Mouse (Mus musculus) kidney, embryonic 16.5 days (tissue): ENCODE measurements around the gene 2810004N23Rik. TPM values are rescaled to one million over a fixed set of nuclear protein-coding genes. Genes with fewer than 3 reads are reported as not detected.

Experiments
- ATAC-seq: fragments of 200-750 bp; cut with Nextera tagmentation; 2 replicates; pipeline ENCODE4 v1.8.0; 2017; ENCODE audit warnings: moderate TSS enrichment; ENCODE audit not compliant: low FRiP score, low TSS enrichment
- H3K27ac ChIP-seq: fragments of 300-500 bp; sonication (generic); 2 replicates; pipeline ENCODE4 v1.5.1; 2014; ENCODE audit warnings: low read length
- H3K27me3 ChIP-seq: fragments of 300-500 bp; sonication (generic); 2 replicates; pipeline ENCODE4 v1.6.1; 2014; ENCODE audit warnings: low read length, control low read depth, mixed read lengths; ENCODE audit not compliant: insufficient read depth
- H3K36me3 ChIP-seq: fragments of 300-500 bp; sonication (generic); 2 replicates; pipeline ENCODE4 v1.6.1; 2014; ENCODE audit warnings: low read length, control low read depth, mixed read lengths; ENCODE audit not compliant: insufficient read depth
- H3K4me1 ChIP-seq: fragments of 300-500 bp; sonication (generic); 2 replicates; pipeline ENCODE4 v1.6.1; 2014; ENCODE audit warnings: low read length, control low read depth, mixed read lengths; ENCODE audit not compliant: insufficient read depth
- H3K4me2 ChIP-seq: fragments of 300-500 bp; sonication (generic); replicated peaks from 2 replicates; pipeline ENCODE4 v1.6.1; 2014; ENCODE audit warnings: low read depth, low read length
- H3K4me3 ChIP-seq: fragments of 300-500 bp; sonication (generic); 2 replicates; pipeline ENCODE4 v1.5.1; 2014; ENCODE audit warnings: mild to moderate bottlenecking, low read length
- H3K9ac ChIP-seq: fragments of 300-500 bp; sonication (generic); replicated peaks from 2 replicates; pipeline ENCODE4 v1.6.1; 2014; ENCODE audit warnings: low read length
- H3K9me3 ChIP-seq: fragments of 300-500 bp; sonication (generic); 2 replicates; pipeline ENCODE4 v1.6.1; 2016; ENCODE audit warnings: low read length, control low read depth
- WGBS: fragments of 180-500 bp; shearing (Covaris S2); extraction: QIAGEN DNeasy Blood & Tissue Kit; methylation state at CpG from one replicate; pipeline ENCODE4 v1.1.7; 2014; 5-methylcytosine and 5-hydroxymethylcytosine counted together
- polyA plus RNA-seq: library from polyadenylated mRNA; unstranded; fragments of >200 nt; fragmentation: Nextera tagmentation; extraction: Ambion mirVana; gene quantifications from 2 replicates; pipeline ENCODE4 v1.2.1, GENCODE M21; 2015

2810004N23Rik gene
- polyA plus RNA-seq, 1 experiment from 2014 or later = 47.6 TPM

- H3K4me3 ChIP-seq = no peak overlapping the region
- H3K4me2 ChIP-seq = no peak overlapping the region
- no peaks in the 10 kb centered on the region for H3K27me3 ChIP-seq
- H3K9me3 ChIP-seq = no peaks in the 10 kb centered on the region
- ATAC-seq = no peak
- 72% methylated on average over 13 of the region's 13 CpGs for WGBS
- H3K27ac ChIP-seq = no peak overlapping the region
- no peaks in the 10 kb centered on the region for H3K36me3 ChIP-seq
- H3K9ac ChIP-seq = no peak overlapping the region
- H3K4me1 ChIP-seq = peaks cover 18% of the 10 kb centered on the region
Measured at GRCm38 (mm10) chr8:124830050-124830449, 32.9 kb downstream of the 2810004N23Rik start.

GRCm38 (mm10) chr8:124828561-124829240, 34.2 kb downstream of the 2810004N23Rik start:
- no peak for ATAC-seq
- Histone ChIP-seq H3K9ac (no peak overlapping the region), H3K4me2 (no peak overlapping the region), H3K27me3 (no peaks in the 10 kb centered on the region), H3K4me1 (peaks cover 14% of the 10 kb centered on the region), H3K9me3 (no peaks in the 10 kb centered on the region), H3K27ac (no peak overlapping the region), H3K36me3 (no peaks in the 10 kb centered on the region), H3K4me3 (no peak overlapping the region)
- 82% methylated on average over 24 of the region's 24 CpGs for WGBS

GRCm38 (mm10) chr8:124827387-124827786, 35.5 kb downstream of the 2810004N23Rik start:
- no peaks in the 10 kb centered on the region for H3K27me3 ChIP-seq
- H3K4me2 ChIP-seq = peak overlapping the region; percentile 27; the same call in 1 of the 2 replicates
- H3K4me1 ChIP-seq = peaks cover 12% of the 10 kb centered on the region
- no peaks in the 10 kb centered on the region for H3K36me3 ChIP-seq
- ATAC-seq = no peak
- H3K9ac ChIP-seq = no peak overlapping the region
- WGBS = 4% methylated on average over 5 of the region's 5 CpGs
- peak overlapping the region; percentile 75 for H3K27ac ChIP-seq
- no peak overlapping the region for H3K4me3 ChIP-seq
- H3K9me3 ChIP-seq = no peaks in the 10 kb centered on the region

- peak overlapping the region; percentile 75 for H3K27ac ChIP-seq
- H3K4me1 ChIP-seq = peaks cover 12% of the 10 kb centered on the region
- H3K27me3 ChIP-seq = no peaks in the 10 kb centered on the region
- peak overlapping the region; percentile 40; the same call in 1 of the 2 replicates for H3K9ac ChIP-seq
- peak; percentile 84 for ATAC-seq
- H3K9me3 ChIP-seq = no peaks in the 10 kb centered on the region
- no peak overlapping the region for H3K4me3 ChIP-seq
- WGBS = 11% methylated on average over 7 of the region's 7 CpGs
- H3K36me3 ChIP-seq = no peaks in the 10 kb centered on the region
- H3K4me2 ChIP-seq = peak overlapping the region; percentile 27
Measured at GRCm38 (mm10) chr8:124826658-124827057, 36.3 kb downstream of the 2810004N23Rik start.

- Histone ChIP-seq H3K36me3 (no peaks in the 10 kb centered on the region), H3K4me3 (no peak overlapping the region), H3K27ac (no peak overlapping the region), H3K4me1 (peaks cover 18% of the 10 kb centered on the region), H3K9me3 (no peaks in the 10 kb centered on the region), H3K9ac (no peak overlapping the region), H3K27me3 (no peaks in the 10 kb centered on the region), H3K4me2 (no peak overlapping the region)
- 82% methylated on average over 6 of the region's 6 CpGs for WGBS
- ATAC-seq = no peak
Measured at GRCm38 (mm10) chr8:124823497-124823896, 39.4 kb downstream of the 2810004N23Rik start.

GRCm38 (mm10) chr8:124820125-124820524, 42.8 kb downstream of the 2810004N23Rik start:
- H3K4me1 ChIP-seq = peaks cover 6% of the 10 kb centered on the region; the same call in 1 of the 2 replicates
- 19% methylated on average over 11 of the region's 11 CpGs for WGBS
- ATAC-seq = peak; percentile 51; the same call in 1 of the 2 replicates
- 0 out of 2 replicates have a peak overlapping the region, but pooled peaks have one; percentile 31 for H3K9ac ChIP-seq
- no peaks in the 10 kb centered on the region for H3K27me3 ChIP-seq
- H3K4me2 ChIP-seq = no peak overlapping the region
- H3K36me3 ChIP-seq = no peaks in the 10 kb centered on the region
- peaks cover 8% of the 10 kb centered on the region; the same call in 1 of the 2 replicates for H3K9me3 ChIP-seq
- H3K4me3 ChIP-seq = no peak overlapping the region
- no peak overlapping the region for H3K27ac ChIP-seq

- H3K4me2 ChIP-seq = no peak overlapping the region
- H3K4me1 ChIP-seq = peaks cover 6% of the 10 kb centered on the region; the same call in 1 of the 2 replicates
- 45% methylated on average over 6 of the region's 6 CpGs for WGBS
- H3K4me3 ChIP-seq = no peak overlapping the region
- no peaks in the 10 kb centered on the region for H3K36me3 ChIP-seq
- 0 out of 2 replicates have a peak overlapping the region, but pooled peaks have one; percentile 31 for H3K9ac ChIP-seq
- H3K27me3 ChIP-seq = no peaks in the 10 kb centered on the region
- ATAC-seq = 0 out of 2 replicates have a peak, but pooled peaks have one; percentile 6
- peaks cover 8% of the 10 kb centered on the region; the same call in 1 of the 2 replicates for H3K9me3 ChIP-seq
- no peak overlapping the region for H3K27ac ChIP-seq
Measured at GRCm38 (mm10) chr8:124819612-124820115, 43.3 kb downstream of the 2810004N23Rik start.

GRCm38 (mm10) chr8:124817361-124817760, 45.6 kb downstream of the 2810004N23Rik start:
- no peak overlapping the region for H3K27ac ChIP-seq
- no peak overlapping the region for H3K4me2 ChIP-seq
- peaks cover 6% of the 10 kb centered on the region; the same call in 1 of the 2 replicates for H3K4me1 ChIP-seq
- 87% methylated on average over 3 of the region's 3 CpGs for WGBS
- H3K36me3 ChIP-seq = no peaks in the 10 kb centered on the region
- H3K9ac ChIP-seq = no peak overlapping the region
- no peaks in the 10 kb centered on the region for H3K27me3 ChIP-seq
- no peak overlapping the region for H3K4me3 ChIP-seq
- H3K9me3 ChIP-seq = peaks cover 8% of the 10 kb centered on the region; the same call in 1 of the 2 replicates
- no peak for ATAC-seq

GRCm38 (mm10) chr8:124816866-124817265, 46.1 kb downstream of the 2810004N23Rik start:
- ATAC-seq = no peak
- peaks cover 8% of the 10 kb centered on the region; the same call in 1 of the 2 replicates for H3K9me3 ChIP-seq
- H3K27me3 ChIP-seq = no peaks in the 10 kb centered on the region
- 94% methylated on average over 11 of the region's 11 CpGs for WGBS
- no peaks in the 10 kb centered on the region for H3K36me3 ChIP-seq
- no peak overlapping the region for H3K27ac ChIP-seq
- no peak overlapping the region for H3K9ac ChIP-seq
- H3K4me2 ChIP-seq = no peak overlapping the region
- H3K4me3 ChIP-seq = no peak overlapping the region
- peaks cover 6% of the 10 kb centered on the region; the same call in 1 of the 2 replicates for H3K4me1 ChIP-seq

GRCm38 (mm10) chr8:124815870-124816269, 47.0 kb downstream of the 2810004N23Rik start:
- no peak overlapping the region for H3K27ac ChIP-seq
- no peaks in the 10 kb centered on the region for H3K36me3 ChIP-seq
- H3K4me2 ChIP-seq = no peak overlapping the region
- no peaks in the 10 kb centered on the region for H3K27me3 ChIP-seq
- H3K4me3 ChIP-seq = no peak overlapping the region
- H3K9ac ChIP-seq = no peak overlapping the region
- peaks cover 6% of the 10 kb centered on the region; the same call in 1 of the 2 replicates for H3K4me1 ChIP-seq
- 76% methylated on average over 12 of the region's 12 CpGs for WGBS
- ATAC-seq = no peak
- peaks cover 8% of the 10 kb centered on the region; the same call in 1 of the 2 replicates for H3K9me3 ChIP-seq
